Mouse (Mus musculus) embryonic facial prominence, embryonic 14.5 days (tissue): ENCODE results near the gene Hnrnph2. TPM values are rescaled to one million over a fixed set of nuclear protein-coding genes. Genes with fewer than 3 reads are reported as not detected.

Source experiments
- ATAC-seq: fragments of 200-750 bp; cut with Nextera tagmentation; 2 replicates; pipeline ENCODE4 v1.8.0; 2017; ENCODE audit warnings: low read depth, moderate number of reproducible peaks, moderate TSS enrichment
- DNase-seq: peaks from one replicate; pipeline ENCODE4 v3.0.0-alpha.2; 2015; ENCODE audit warnings: low spot score
- H3K27ac ChIP-seq: fragments of 300-500 bp; sonication (generic); replicated peaks from 2 replicates; pipeline ENCODE4 v1.5.1; 2014; ENCODE audit warnings: low read depth, mild to moderate bottlenecking, low read length, moderate library complexity
- H3K27me3 ChIP-seq: fragments of 300-500 bp; sonication (generic); replicated peaks from 2 replicates; pipeline ENCODE4 v1.6.1; 2014; ENCODE audit warnings: low read length; ENCODE audit not compliant: control insufficient read depth, insufficient read depth
- H3K36me3 ChIP-seq: fragments of 300-500 bp; sonication (generic); 2 replicates; pipeline ENCODE4 v1.6.1; 2014; ENCODE audit warnings: low read length, mixed read lengths; ENCODE audit not compliant: control insufficient read depth, insufficient read depth
- H3K4me1 ChIP-seq: fragments of 300-500 bp; sonication (generic); 2 replicates; pipeline ENCODE4 v1.6.1; 2014; ENCODE audit warnings: antibody characterized with exemption, low read length; ENCODE audit not compliant: control insufficient read depth, insufficient read depth
- H3K4me2 ChIP-seq: fragments of 300-500 bp; sonication (generic); 2 replicates; pipeline ENCODE4 v1.6.1; 2014; ENCODE audit warnings: low read depth, mild to moderate bottlenecking, low read length, moderate library complexity, mixed read lengths
- H3K4me3 ChIP-seq: fragments of 300-500 bp; sonication (generic); 2 replicates; pipeline ENCODE4 v1.5.1; 2014; ENCODE audit warnings: low read depth, mild to moderate bottlenecking, low read length
- H3K9ac ChIP-seq: fragments of 300-500 bp; sonication (generic); 2 replicates; pipeline ENCODE4 v1.6.1; 2014; ENCODE audit warnings: low read depth, mild to moderate bottlenecking, low read length, moderate library complexity, mixed read lengths
- H3K9me3 ChIP-seq: fragments of 300-500 bp; sonication (generic); 2 replicates; pipeline ENCODE4 v1.6.1; 2016; ENCODE audit warnings: low read length; ENCODE audit not compliant: control insufficient read depth
- WGBS: fragments of 180-500 bp; shearing (Covaris S2); extraction: QIAGEN DNeasy Blood & Tissue Kit; methylation state at CpG from one replicate; pipeline ENCODE4 v1.1.7; 2014; 5-methylcytosine and 5-hydroxymethylcytosine counted together
- polyA plus RNA-seq: library from polyadenylated mRNA; unstranded; fragments of >200 nt; fragmentation: Nextera tagmentation; extraction: Ambion mirVana; gene quantifications from 2 replicates; pipeline ENCODE4 v1.2.1, GENCODE M21; 2014

Hnrnph2 gene
- polyA plus RNA-seq, 1 experiment from 2014 or later = 93.9 TPM

DNA sequence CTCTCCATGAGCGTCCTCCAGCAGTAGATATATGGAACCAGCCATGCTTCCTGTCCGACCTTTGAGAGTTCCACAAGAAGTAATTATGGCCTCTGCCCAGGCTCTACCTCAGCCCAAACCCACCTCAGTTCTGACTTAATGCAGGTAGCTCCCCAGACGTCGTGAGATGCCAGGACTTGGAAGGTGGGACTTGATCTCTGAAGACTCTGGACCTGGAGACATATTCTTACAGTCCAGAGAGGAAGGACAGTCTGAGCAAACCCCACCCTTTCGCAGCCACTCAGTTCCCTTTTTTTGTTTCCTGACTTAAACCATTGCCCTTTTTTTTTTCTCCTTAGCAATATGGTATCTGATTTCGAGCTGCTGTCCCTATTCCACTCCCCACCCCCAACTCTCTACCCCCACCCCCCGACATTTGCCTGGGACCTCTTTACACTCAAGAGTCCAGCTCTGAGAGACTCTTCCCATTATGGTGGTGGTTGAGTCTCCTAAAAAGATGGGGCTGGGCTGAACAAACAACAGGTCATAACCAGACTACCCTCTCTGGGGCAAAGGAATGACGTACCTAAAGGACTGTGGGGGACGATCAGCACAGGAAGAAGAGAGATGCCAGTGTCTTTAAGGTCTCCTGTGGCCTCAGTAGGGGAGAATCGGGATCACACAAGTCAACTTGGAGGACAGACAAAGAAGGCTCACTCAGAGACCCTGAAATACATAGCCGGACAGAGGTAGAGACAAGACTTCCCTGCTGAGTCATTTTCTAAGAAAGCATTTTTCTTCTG is 17.9 kb upstream of the Hnrnph2 start, which contains the start of gene Btk:
Gene Btk, minus strand, starts transcription at position 683 of the 782 bp plus-strand sequence.
- Histone ChIP-seq H3K4me1 (no peaks in the 10 kb centered on the region), H3K4me2 (no peak within 1 kb of the TSS), H3K36me3 (peaks cover 7% of the 10 kb centered on the region), H3K27ac (no peak within 1 kb of the TSS), H3K27me3 (no peaks in the 10 kb centered on the region; the same call in 1 of the 2 replicates), H3K9me3 (no peaks in the 10 kb centered on the region), H3K4me3 (no peak within 1 kb of the TSS), H3K9ac (no peak within 1 kb of the TSS)
- no peak for ATAC-seq
- 79% methylated on average over 11 of the region's 11 CpGs for WGBS
- no peak for DNase-seq

DNA sequence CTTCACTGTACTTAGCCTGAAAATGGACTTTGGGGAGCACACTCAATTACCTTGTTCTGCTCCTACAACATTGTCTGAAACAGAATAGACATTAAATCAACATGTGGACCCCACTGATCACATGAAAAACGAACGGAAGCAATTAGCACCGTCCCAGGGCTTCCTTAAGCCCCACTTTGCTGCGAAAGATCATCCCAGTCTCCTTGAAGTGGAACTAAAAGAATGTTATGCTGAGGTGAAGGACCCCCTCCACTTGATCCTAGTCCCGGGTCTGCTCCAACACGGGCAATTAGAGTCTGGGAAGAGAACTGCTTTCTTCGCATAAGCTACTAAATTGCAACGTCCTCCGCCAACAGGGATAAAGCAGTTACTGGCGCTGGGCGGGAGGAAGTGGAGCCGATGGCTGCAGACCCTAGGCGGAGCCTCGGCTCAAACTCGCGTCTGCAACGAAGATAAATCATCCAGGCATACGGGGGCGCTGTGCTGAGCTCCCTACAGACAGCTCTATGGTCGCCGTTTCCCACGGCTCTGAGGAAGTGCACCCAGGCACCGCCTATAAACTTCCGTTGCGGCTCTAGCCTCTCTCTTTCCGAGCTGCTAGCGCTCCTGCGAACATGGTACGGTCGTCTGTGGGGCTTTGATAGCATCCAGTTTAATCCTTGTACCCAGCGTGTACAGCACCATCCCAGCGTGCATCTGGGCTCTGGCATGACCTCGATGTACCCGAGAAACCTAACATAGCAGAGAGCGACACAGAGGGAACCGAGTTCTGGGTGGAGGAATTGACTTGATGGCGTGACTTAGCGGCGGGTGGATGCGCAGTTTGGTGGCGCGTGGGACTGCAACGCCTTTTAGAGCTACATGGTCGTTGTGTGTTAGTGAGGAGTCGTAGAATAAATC is 15.6 kb upstream of the Hnrnph2 start, which contains the start of gene Rpl36a:
Gene Rpl36a, plus strand, starts transcription at position 552 of the 900 bp plus-strand sequence.
- peak within 1 kb of the TSS; percentile 81 for H3K9ac ChIP-seq
- H3K27ac ChIP-seq = peak within 1 kb of the TSS; percentile 90
- ATAC-seq (peak; percentile 98), DNase-seq (peak; percentile 96)
- no peaks in the 10 kb centered on the region for H3K4me1 ChIP-seq
- H3K36me3 ChIP-seq = peaks cover 13% of the 10 kb centered on the region
- no peaks in the 10 kb centered on the region for H3K9me3 ChIP-seq
- peak within 1 kb of the TSS; percentile 55 for H3K4me3 ChIP-seq
- peak within 1 kb of the TSS; percentile 61 for H3K4me2 ChIP-seq
- H3K27me3 ChIP-seq = no peaks in the 10 kb centered on the region
- WGBS = 27% methylated on average over 45 of the region's 45 CpGs

DNA sequence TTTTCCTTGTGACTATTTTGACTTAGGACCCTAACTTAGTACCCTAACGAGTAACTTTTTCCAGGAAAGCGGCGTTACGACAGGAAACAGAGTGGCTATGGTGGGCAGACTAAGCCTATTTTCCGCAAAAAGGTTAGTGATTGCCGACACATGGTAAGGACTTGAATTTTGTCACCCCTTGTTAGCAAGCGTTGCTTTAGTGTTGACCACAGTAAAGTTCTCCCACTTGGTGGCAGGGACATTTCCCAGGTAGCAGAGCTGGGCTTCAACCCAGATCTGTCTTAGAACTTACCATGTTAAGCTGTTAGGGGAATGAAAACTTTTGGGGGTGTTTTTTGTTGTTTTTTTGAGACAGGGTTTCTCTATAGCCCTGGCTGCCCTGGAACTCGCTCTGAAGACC is 14.5 kb upstream of the Hnrnph2 start:
- ATAC-seq = no peak
- no peak for DNase-seq
- no peaks in the 10 kb centered on the region for H3K9me3 ChIP-seq
- H3K4me2 ChIP-seq = peak overlapping the region; percentile 61
- no peak overlapping the region for H3K27ac ChIP-seq
- H3K9ac ChIP-seq = peak overlapping the region; percentile 81
- H3K4me3 ChIP-seq = peak overlapping the region; percentile 55
- peaks cover 13% of the 10 kb centered on the region for H3K36me3 ChIP-seq
- H3K4me1 ChIP-seq = no peaks in the 10 kb centered on the region
- 25% methylated on average over 8 of the region's 8 CpGs for WGBS
- H3K27me3 ChIP-seq = no peaks in the 10 kb centered on the region

DNA sequence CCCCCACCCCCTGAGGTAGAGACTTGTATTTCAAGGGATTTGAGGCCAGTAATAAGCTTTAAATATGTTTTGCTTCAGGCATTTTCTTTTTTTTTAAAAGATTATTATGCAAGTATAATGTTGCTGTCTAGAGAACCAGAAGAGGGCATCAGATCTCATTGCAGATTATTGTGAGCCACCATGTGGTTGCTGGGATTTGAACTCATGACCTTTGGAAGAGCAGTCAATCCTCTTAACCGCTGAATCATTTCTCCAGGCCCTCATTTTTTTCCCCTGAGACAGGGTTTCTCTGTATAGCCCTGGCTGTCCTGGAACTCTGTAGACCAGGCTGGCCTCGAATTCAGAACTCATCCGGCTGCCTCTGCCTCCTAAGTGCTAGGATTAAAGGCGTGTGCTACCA is 12.7 kb upstream of the Hnrnph2 start:
- no peak overlapping the region for H3K4me3 ChIP-seq
- 88% methylated on average over 4 of the region's 4 CpGs for WGBS
- DNase-seq (no peak), ATAC-seq (no peak)
- no peaks in the 10 kb centered on the region for H3K4me1 ChIP-seq
- H3K27me3 ChIP-seq = no peaks in the 10 kb centered on the region
- no peaks in the 10 kb centered on the region for H3K9me3 ChIP-seq
- peaks cover 13% of the 10 kb centered on the region for H3K36me3 ChIP-seq
- no peak overlapping the region for H3K27ac ChIP-seq
- no peak overlapping the region for H3K4me2 ChIP-seq
- H3K9ac ChIP-seq = no peak overlapping the region

DNA sequence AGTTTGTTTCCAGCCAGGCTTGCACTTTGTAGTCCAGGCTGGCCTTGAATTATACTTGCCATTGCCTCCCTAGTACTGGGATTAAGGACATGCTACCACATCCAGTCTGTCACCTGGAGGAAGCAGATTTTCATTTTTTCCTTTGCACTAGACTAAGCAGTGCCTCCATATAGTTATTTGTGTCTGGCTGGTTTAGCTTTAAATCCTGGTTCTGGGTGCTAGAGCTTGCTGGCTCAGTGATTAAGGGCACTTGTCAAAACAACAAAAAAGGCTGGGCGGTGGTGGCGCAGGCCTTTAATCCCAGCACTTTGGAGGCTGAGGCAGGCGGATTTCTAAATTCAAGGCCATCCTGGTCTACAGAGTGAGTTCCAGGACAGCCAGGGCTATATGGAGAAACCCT is 12.0 kb upstream of the Hnrnph2 start:
- H3K4me2 ChIP-seq = no peak overlapping the region
- no peaks in the 10 kb centered on the region for H3K4me1 ChIP-seq
- H3K27ac ChIP-seq = no peak overlapping the region
- H3K36me3 ChIP-seq = peaks cover 13% of the 10 kb centered on the region
- H3K9me3 ChIP-seq = no peaks in the 10 kb centered on the region
- no peak overlapping the region for H3K9ac ChIP-seq
- ATAC-seq = no peak
- H3K27me3 ChIP-seq = no peaks in the 10 kb centered on the region
- no peak for DNase-seq
- no peak overlapping the region for H3K4me3 ChIP-seq
- WGBS = 83% methylated on average over 3 of the region's 3 CpGs

DNA sequence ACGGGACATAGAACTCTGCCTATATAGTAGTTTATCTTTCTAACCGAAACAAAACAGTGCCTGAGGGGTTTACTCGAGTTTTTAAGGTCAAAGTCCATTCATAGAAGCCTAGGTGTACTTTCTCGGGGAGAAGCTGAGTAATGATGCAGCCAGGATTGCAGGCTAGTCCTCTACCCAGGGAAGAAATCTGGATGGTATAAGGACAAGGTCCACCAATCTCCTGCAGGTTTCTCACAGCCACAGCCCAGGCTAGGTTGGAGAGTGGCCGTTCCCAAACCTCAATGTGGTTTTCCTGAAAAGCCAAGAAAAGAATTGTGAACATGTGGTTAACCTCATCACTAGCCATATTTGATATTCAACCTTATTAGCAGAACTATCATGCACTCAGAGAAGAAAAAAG is 11.1 kb upstream of the Hnrnph2 start:
- WGBS = 47% methylated on average over 5 of the region's 5 CpGs
- ATAC-seq = no peak
- no peak overlapping the region for H3K9ac ChIP-seq

DNA sequence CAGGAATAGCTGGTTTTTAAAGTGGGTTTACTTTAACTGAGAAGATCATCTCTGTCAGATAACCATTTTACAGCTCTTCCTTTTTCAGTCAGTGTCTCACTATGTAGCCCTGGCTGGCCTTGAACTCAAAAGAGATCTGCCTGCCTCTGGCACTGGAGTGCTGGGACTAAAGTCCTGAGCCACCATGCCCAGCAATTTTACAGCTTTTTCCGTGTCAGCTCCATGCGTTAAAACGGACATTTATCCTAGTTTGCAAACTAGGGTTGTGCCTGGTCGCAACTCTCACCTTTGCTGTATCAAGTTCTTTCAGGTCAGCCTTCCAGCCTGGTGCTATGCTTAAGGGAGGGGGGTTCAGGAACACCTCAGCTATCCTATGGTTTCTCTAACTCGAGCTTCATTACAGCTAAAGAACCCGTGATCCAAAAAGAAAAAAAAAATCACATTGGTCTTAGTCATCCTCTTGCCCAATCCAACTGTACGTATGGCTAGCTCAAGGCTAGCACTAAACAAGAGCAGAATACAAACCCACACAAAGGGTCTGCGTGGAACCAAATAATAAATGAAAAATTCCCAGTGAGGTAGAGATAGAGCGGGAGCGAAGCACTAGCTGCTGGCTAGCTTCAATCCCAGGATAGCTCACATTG is 935 bp upstream of the Hnrnph2 start:
- H3K27me3 ChIP-seq = no peaks in the 10 kb centered on the region; the same call in 1 of the 2 replicates
- DNase-seq (no peak), ATAC-seq (no peak)
- H3K36me3 ChIP-seq = 0 out of 2 replicates have a peak, but pooled peaks cover 5% of the 10 kb centered on the region
- WGBS = 25% methylated on average over 10 of the region's 10 CpGs
- peak overlapping the region; percentile 62 for H3K9ac ChIP-seq
- peak overlapping the region; percentile 81; the same call in 1 of the 2 replicates for H3K27ac ChIP-seq
- peak overlapping the region; percentile 52 for H3K4me3 ChIP-seq
- H3K4me1 ChIP-seq = 0 out of 2 replicates have a peak, but pooled peaks cover 4% of the 10 kb centered on the region
- peak overlapping the region; percentile 63 for H3K4me2 ChIP-seq
- H3K9me3 ChIP-seq = no peaks in the 10 kb centered on the region

More for the DNA sequence above, 11.1 kb upstream of the Hnrnph2 start:
- Histone ChIP-seq H3K4me3 (no peak overlapping the region), H3K27me3 (no peaks in the 10 kb centered on the region), H3K27ac (no peak overlapping the region), H3K4me1 (no peaks in the 10 kb centered on the region), H3K36me3 (peaks cover 13% of the 10 kb centered on the region), H3K4me2 (no peak overlapping the region), H3K9me3 (no peaks in the 10 kb centered on the region)
- no peak for DNase-seq
